Mouse (Mus musculus) megakaryocyte-erythroid progenitor cell, adult 5-6 weeks (primary cell): ENCODE results near the gene Lbhd2. TPM values are rescaled to one million over a fixed set of nuclear protein-coding genes. Genes with fewer than 3 reads are reported as not detected.

Experiments
- ATAC-seq: replicated peaks from 2 replicates; pipeline ENCODE4 v1.8.0; 2016; ENCODE audit warnings: mild to moderate bottlenecking, inconsistent platforms; ENCODE audit not compliant: severe bottlenecking, poor library complexity, low FRiP score, low TSS enrichment
- total RNA-seq, 2 experiments: library from RNA; stranded (forward) in 1 of 2; stranded (reverse) in 1 of 2; fragments of 200-1000, 215-1000 nt in 1 of 2; fragments of >200 nt in 1 of 2; fragmentation: Nextera tagmentation in 1 of 2; gene quantifications; 2 replicates each; pipeline ENCODE4 v1.2.3; 2014 to 2017

Lbhd2 gene
- total RNA-seq (2014; fragmentation: Nextera tagmentation) = not detected in 2 replicates
- total RNA-seq (2017) = not detected in 2 replicates

GRCm38 (mm10) chr12:111406622-111407021, at the start of gene Lbhd2:
Lbhd2 (plus strand) TSS chr12:111406809.
- ATAC-seq = no peak

GRCm38 (mm10) chr12:111360671-111361070, 45.9 kb upstream of the Lbhd2 start:
- no peak for ATAC-seq

- ATAC-seq = no peak
Observed at GRCm38 (mm10) chr12:111361319-111362098, 45.1 kb upstream of the Lbhd2 start.

DNA sequence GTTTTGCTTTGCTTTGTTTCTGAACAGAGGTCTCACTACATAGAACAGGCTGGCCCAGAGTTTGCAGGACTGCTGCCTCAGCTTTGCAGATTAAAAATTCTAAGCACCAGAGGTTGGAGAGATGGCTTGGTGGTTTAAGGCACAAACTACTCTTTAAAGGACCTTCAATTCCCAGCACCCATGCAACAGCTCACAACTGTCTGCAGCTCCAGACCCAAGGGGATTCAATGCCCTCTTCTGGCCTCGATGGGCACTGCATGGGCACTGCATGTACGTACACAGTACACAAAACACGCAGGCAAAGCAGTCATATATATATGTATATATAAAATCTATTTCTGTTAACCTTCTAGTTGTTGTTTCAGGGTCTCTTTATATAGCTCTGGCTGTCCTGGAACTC, 42.4 kb upstream of the Lbhd2 start:
- ATAC-seq = no peak

- ATAC-seq = no peak
Observed at GRCm38 (mm10) chr12:111367065-111367464, 39.5 kb upstream of the Lbhd2 start.

- ATAC-seq = peak; percentile 52
Observed at GRCm38 (mm10) chr12:111370249-111370648, 36.4 kb upstream of the Lbhd2 start.

DNA sequence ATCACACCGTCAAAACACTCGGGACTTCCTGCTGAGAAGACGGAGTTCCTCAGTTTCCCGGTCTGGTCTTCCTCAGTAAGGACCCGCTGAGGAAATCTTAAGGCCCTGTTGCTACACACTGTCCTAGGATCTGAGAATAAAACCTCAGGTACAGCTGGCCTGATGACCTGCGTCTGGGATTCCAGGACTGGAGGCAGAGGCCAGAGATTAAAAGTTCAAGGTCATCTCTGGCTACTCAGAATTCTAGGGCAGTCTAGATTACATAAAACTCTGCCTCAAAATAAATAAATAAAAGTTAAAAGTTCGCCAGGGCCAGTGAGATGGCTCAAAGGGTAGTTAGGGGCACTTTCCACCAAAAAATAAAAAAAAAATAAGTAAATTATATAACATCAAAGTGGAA, 34.7 kb upstream of the Lbhd2 start:
- ATAC-seq = no peak

DNA sequence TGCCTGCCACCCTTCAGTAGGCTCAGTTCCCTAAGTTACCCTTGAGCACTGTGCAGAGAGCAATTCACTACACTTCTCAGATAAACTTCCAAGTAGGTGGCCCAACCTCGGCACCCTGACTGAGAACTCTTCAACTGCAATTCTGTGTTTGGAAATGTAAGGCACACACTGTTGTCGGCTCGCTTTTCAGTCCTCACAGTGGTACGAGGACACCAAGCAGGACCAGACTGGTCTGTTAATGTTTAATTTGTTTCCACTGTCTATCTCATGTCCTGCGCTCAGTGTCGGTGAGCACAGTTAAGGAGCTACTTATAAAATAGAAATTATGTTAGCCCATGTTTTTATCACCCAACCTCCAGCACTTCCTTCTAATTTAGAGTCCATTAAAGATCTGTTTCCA, 33.2 kb upstream of the Lbhd2 start:
- ATAC-seq = no peak

DNA sequence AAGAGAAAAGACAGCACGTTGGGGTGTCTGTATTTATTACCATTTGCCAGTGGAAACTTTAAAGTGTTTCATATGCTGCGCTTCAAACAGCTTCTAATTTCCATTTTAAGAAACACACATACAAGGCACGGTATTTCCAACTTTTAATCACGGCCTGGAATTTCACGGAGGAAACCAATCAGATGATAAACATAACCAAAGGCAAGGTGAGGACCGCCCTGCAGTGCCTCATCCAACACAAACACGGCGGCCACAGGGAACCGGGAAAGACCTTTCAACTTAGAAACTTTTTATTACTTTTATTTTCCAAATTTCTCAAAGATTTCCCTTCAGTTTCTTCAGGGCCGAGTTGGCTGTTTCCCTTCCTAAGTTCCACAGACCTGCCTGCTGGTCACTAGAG, 31.9 kb upstream of the Lbhd2 start:
- no peak for ATAC-seq

DNA sequence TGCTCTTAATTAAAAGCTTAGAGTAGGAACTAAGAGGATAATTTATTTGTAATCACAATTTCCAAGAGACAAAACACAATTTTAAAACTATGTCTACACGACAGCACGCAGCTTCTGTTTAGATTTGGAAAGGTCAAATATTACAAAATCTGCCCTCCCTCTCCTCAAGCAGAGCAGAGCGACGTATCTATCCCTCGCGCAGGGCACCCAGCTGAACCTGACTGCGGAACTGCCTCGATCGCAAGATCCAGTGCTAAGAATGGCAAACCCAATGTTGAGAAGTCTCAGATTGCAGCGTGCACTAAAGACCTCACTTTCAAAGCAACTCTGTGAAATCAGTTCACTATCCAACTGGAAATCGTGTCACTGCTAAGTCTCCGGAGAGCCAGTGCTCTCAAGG, 31.1 kb upstream of the Lbhd2 start:
- ATAC-seq = no peak

- ATAC-seq = no peak
Observed at GRCm38 (mm10) chr12:111376053-111376452, 30.6 kb upstream of the Lbhd2 start.

DNA sequence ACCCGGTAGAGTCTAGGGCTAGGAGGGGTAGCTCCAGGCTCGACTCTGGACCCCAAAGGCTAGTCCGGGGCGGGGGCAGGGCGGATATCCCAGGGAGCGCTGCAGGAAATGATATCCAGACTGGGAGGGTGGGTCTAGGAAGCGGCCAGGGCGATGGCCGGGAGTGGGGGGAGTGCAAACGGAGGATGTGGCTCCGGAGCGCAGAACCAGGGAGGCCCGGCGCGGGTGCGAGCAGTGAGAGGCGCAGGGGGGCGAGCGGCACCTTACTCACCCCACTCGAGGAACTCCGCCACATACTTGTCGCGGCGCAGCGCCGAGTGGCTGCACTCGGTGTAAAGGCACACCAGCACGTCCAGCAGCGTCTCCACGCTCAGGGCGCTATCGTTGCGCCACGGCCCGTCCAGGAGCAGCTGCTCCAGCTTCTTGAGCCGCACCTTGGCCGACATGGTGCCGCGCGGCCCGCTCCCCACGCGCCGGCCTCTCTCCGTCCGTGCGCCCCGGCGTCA, 29.7 kb upstream of the Lbhd2 start:
- ATAC-seq = peak; percentile 46

GRCm38 (mm10) chr12:111377376-111377973, 29.1 kb upstream of the Lbhd2 start, which contains the start of gene Cdc42bpb:
Cdc42bpb (minus strand) TSS chr12:111377718.
- peak; percentile 40 for ATAC-seq

DNA sequence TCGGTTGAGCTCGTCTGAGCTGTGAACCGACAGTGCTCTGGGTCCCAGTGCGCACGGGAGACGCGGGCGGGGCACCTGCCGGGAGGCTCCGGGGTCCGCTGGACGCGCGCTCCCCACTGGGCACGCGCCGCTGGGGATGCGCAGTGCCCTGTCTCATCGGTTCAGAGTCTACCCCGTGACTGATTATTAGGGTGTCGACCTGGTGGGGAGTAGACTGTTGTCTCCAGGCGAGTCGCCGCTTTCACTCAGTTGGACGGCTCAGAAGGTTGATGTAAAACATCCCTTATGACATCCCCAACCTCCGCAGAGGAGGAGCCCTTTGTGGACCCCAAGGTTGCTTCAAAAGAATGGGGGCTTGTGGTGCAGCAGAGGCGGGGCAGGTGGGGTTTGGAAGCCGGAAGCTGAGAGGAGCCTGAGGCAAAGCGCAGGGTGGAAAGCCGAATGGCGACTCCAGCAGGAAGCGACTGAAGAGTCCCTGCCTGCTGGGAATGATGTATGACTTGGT, 28.6 kb upstream of the Lbhd2 start:
- ATAC-seq = no peak

- no peak for ATAC-seq
Observed at GRCm38 (mm10) chr12:111378812-111379211, 27.8 kb upstream of the Lbhd2 start.

DNA sequence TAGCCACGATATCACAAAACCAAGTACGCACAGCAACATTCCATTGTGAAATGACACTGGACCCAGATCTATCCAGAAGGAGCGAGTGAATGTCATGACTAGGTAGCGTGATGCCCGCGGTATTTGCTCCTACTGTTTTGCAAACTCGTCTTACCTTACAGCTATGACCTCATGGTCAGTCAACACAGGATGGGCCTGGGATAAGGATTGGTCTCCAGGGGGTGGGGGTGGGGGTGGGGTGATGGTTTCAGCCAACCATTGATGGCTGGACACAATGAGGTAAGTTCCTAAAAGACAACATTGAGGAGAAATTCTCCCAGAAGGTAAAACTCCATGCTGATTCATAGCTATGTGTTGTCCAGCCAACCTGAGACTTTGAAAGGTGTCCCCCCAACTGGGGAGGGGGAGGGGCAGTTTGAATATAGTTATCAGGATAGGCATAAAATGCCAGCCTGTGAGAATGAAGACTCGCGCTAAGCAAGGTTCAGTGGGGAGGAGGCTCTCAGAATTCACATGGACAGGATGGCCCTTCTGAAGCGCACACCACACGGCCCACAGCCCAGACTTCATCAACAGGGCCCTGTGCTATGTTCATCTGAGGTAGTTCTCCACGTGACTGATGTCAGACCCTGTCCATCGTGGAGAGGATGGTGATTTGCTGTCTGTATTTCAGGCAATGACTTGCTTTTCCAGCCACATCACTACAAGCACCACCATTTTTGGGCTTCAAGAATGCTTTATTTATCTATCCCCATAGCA, 20.5 kb upstream of the Lbhd2 start:
- ATAC-seq = no peak

- no peak for ATAC-seq
Observed at GRCm38 (mm10) chr12:111386642-111387120, 19.9 kb upstream of the Lbhd2 start.

GRCm38 (mm10) chr12:111387146-111387545, 19.5 kb upstream of the Lbhd2 start:
- no peak for ATAC-seq

- ATAC-seq = no peak
Observed at GRCm38 (mm10) chr12:111394008-111394407, 12.6 kb upstream of the Lbhd2 start.

- no peak for ATAC-seq
Observed at GRCm38 (mm10) chr12:111396997-111397396, 9.6 kb upstream of the Lbhd2 start.
